Mouse (Mus musculus) cerebellum, adult 2 months (tissue): ENCODE data around the gene Pogk.

Experiments
- CTCF ChIP-seq: fragments of 200-500 bp; IDR thresholded peaks from 2 replicates; pipeline ENCODE4 v1.5.1; 2011; ENCODE audit warnings: low read depth, mild to moderate bottlenecking, control low read depth, low read length, moderate library complexity, borderline replicate concordance; ENCODE audit not compliant: insufficient read depth
- POLR2A ChIP-seq: fragments of 200-500 bp; IDR thresholded peaks from 2 replicates; pipeline ENCODE4 v1.6.1; 2011; ENCODE audit warnings: low read length, control low read depth, borderline replicate concordance; ENCODE audit not compliant: insufficient read depth

GRCm38 (mm10) chr1:166344300-166345077 lies 65.2 kb downstream of the Pogk start:
- no peak for TF ChIP-seq POLR2A
- TF ChIP-seq CTCF = no peak
